Mouse (Mus musculus): Measurements from ENCODE around the gene Slc22a15. TPM values are rescaled to one million over a fixed set of nuclear protein-coding genes. Genes with fewer than 3 reads are reported as not detected.
"Not testable (repeated sequence)": the region's sequence is repeated elsewhere in the genome, so short reads cannot be mapped to it uniquely, and the experiment has no call there.

Gene Slc22a15
- total RNA-seq, 4 experiments from 2014 or later: 0.39 to 0.85 (median 0.66) TPM

- no peak for DNase-seq (ENCODE audit: low spot score in 2 of 2)
Measured at GRCm38 (mm10) chr3:101871951-101872350, 52.3 kb downstream of the Slc22a15 start.

DNA sequence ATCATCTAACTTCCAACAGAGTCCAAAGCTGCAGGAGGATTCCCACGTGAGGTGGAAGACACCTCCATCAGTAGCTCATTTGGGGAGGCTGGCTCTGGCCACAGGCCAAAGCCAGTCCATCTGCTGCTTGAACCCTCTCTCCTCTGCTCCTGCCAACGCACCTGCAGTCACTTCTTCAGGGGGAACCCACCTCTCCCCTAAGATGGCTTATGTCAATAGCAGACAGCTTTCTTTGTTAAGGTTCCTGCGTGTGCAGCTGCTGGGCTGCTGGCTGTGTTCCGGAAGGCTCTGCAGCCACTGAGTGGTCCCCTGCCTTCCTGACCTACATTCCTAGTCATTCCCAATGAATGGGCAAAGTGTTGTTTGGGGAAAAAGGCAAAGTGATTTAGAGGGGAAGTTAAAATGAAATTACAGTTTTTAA lies 57.2 kb downstream of the Slc22a15 start:
- no peak for DNase-seq (ENCODE audit: low spot score in 2 of 2)

DNA sequence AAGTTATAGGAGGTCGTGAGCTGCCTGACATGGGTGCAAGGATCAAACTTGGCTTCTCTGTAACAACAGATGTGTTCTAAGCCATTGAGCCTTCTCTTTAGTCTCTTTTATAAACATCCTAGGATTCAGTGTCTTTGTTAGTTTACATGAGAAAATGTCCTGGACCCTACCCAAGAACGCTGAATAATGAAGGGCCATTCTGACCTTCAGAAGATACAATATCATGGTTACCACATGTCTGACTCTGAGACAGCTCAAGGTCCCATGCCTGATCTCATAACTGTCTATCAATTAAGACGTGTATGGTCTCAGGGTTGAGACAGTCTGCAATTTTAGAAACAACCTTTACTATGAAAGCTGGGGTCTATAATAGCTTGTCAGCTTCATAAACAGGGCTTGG lies 62.4 kb downstream of the Slc22a15 start:
- DNase-seq (ENCODE audit: low spot score in 2 of 2): no peak

GRCm38 (mm10) chr3:101860151-101860550 lies 64.1 kb downstream of the Slc22a15 start:
- DNase-seq (ENCODE audit: low spot score in 2 of 2): no peak

GRCm38 (mm10) chr3:101859740-101860139 lies 64.5 kb downstream of the Slc22a15 start:
- no peak for DNase-seq (ENCODE audit: low spot score in 2 of 2)

DNA sequence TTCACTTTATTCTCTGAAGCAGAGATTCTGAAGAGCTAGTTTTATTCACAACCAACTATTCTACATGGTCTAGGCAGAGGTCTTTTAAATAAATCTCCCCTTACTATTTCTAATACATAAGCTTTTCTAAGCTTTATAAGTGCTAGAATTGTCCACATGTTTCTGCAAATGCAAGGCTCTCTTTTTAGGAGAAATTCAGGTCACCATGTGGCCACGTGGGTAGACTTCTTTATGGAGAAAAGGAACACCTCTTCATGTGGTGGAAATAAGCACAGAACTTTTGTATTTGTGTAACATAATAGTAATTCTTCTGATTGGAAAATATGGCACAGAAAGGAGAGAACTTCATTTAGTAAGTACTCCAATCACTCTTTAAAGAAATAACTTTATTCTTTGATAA lies 70.2 kb downstream of the Slc22a15 start:
- DNase-seq (ENCODE audit: low spot score in 2 of 2): no peak

GRCm38 (mm10) chr3:101851363-101851762 lies 72.9 kb downstream of the Slc22a15 start:
- DNase-seq (ENCODE audit: low spot score in 2 of 2): no peak

DNA sequence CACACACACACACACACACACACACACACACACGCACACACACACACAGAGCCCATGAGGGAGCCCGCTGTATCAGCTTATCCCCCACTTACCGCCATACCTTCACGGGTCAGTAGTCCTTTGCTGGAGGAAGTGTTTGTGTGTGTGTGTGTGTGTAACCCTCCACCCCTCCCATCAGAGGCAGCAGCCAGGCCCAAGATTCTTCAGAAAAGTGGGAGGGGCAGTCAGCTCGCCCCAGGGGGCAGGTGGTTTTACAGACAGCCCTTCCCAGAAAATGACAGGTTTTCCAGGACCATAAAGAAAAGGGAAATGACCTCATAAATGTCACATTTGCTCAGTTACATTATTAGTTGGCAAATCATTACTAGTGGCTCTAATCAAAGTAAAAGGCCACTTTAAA lies 75.4 kb downstream of the Slc22a15 start, which contains the start of gene Mab21l3:
TSS of gene Mab21l3 (minus strand) at position 144 of the 400 bp plus-strand sequence.
- DNase-seq (ENCODE audit: low spot score in 2 of 2): no peak

DNA sequence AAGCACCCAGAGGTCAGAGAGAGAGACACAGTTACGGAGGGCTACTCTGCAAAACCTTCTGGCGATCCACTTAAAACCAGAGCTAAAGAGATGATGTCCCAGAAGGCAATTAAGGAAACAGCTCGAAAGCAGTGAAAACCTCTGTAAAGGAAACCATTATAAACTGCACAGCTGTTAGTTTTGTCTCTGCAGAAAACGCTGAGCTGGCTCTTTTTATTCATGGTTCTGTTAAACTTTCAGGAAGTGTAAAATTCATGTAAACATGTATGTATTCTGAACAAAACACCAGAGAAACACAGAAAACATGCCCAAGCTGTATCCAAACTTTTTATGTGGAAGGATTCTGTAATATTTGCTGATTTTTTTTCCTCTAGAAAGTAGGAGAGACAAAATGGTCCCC lies 78.2 kb downstream of the Slc22a15 start:
- no peak for DNase-seq (ENCODE audit: low spot score in 2 of 2)

DNA sequence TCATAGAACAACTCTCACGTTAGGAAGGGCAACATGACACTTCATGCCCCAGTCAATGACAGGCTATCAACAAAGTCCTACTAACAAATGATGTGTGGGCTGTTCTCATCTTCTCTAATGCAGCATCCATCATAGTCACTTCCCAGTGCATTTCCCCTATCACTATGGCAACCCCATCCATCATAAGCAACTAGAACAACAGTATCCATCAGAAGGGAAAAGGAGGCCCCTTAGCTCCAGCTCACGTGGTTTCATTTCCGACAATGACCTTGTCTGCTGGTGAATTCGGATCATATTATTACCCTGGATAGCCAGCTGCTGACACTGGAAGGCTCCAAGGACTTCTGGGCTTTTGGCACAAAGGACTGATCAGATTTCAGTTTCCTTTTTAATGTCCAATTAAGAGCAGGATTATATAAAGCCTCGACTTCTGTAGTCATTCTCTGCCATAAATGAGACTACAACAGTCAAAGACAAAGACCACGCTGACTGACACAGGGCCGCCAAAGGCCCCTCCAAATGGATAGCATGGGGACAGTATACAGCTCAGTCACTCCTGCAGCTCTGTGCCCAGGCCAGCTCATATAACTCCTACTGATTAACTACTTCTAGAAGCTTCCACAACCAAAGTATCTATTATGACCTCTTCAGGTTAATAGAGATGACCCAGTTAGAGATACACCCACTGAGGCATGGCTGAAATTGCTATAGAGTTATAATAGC lies 81.7 kb downstream of the Slc22a15 start:
- DNase-seq (ENCODE audit: low spot score in 2 of 2): no peak

DNA sequence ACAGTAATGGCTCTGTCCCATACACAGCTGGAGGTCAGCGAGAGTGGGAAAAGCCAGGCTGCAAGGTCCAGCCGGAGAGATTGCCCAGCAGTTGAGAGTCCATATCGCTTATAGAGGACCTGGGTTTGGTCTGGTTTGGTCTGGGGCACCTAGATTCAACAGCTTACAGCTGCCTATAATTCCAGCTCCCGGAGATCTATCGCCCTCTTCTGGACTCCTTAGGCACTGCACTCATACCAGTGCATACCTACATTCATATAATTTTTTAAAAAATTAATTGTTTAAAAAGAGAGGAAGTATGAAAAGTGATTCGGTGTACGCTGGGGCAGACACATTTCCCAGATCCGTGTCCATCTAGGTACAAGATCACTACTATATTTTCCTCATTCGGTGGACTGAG lies 84.9 kb downstream of the Slc22a15 start:
- no peak for DNase-seq (ENCODE audit: low spot score in 2 of 2)

- DNase-seq (ENCODE audit: low spot score in 2 of 2): no peak
Measured at GRCm38 (mm10) chr3:101836971-101837370, 87.3 kb downstream of the Slc22a15 start.

DNA sequence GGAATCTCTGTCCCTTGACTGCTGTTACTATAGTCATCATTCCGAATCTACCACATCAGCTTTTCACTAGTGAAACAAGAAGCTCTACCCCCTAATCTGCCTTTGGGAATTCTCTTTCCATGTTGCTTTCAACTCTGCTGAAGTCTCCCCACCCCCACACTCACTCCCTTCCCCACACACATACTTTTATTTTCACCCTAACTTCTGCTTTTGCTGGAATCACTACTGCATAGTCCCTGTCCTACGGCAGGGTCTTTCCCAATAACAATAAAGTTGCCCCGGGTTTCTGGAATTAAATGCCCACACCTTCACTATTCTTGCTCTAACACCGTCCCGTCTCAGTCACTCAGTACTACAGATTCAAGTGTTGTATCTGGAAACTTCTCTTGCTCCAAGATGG lies 87.7 kb downstream of the Slc22a15 start:
- DNase-seq (ENCODE audit: low spot score in 2 of 2): no peak

DNA sequence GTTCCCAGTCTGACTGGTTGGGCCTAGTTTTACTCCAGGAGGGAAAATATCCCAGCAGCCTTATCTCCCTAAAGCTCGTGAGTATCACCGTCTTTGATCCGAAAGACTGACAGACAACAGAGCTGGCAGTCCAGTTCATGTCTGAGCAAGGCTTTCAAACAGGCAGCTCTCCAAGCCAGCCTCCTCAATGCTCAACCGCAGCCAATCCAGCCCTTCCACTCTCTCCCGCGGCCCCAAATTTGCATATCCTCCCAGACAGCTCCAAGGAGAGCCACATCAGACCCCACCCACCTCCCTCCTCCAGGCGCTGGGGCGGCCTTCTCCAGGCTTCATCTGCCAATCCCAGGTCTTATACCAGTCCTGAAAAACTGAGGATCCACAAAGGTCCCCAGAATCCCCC lies 88.2 kb downstream of the Slc22a15 start:
- peak; percentile 27 to 34 for DNase-seq (ENCODE audit: low spot score in 2 of 2)

- no peak for DNase-seq (ENCODE audit: low spot score in 2 of 2)
Measured at GRCm38 (mm10) chr3:101831189-101831858, 92.9 kb downstream of the Slc22a15 start.

DNA sequence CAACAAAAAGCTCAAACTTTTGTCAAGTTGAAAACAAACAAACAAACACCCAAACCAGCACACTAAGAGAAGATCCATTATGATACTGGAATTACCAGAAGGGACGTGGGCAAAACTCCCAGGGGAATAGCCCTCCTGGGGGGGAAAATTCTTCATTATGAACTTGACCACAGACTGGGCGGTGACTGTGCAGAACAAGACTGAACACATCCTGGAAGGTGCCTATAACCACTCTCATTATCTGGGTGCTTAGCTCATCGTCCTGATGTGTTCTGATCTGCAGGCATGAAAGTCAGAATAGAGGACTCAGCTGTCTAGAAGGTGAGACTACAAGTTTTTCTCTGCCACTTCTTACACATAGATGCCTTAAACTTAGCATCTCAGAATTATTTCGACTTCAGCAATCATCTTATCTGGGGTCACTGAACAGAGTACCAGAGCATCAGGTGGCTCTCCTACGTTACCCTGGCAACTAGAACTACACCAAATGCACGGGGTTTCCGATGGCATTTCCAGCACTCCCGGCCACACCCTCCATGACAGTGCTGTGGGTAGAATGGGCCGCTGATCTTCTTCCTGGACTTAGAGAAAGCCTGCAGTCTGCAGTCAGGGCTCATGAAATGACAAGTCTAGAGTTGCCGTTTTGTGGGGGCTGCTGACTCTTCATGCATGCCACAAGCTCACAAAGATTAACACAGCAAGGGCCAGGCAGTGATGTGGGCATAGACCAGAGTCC lies 94.2 kb downstream of the Slc22a15 start:
- no peak for DNase-seq (ENCODE audit: low spot score in 2 of 2)

DNA sequence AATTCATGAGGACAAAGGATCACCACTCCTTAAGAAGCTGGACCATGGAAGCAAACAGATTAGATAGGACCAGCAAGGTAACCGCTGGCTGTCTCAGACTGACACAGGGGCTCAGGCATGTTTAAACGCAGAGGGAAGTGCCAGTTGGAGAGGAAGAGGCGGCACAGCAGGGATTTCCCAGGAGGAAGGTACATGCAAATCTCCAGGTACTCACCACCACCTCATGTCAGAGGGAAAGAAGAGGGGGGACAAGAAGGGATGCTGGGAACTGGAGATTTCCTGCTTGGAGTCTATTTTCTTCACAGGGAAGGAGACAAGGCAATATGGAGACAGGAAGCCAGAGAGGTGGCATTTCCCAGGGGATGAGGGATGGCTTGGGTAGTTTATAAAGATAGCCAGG lies 95.7 kb downstream of the Slc22a15 start:
- DNase-seq (ENCODE audit: low spot score in 2 of 2): no peak

GRCm38 (mm10) chr3:101827220-101827715 lies 97.0 kb downstream of the Slc22a15 start:
- no peak for DNase-seq (ENCODE audit: low spot score in 2 of 2)

DNA sequence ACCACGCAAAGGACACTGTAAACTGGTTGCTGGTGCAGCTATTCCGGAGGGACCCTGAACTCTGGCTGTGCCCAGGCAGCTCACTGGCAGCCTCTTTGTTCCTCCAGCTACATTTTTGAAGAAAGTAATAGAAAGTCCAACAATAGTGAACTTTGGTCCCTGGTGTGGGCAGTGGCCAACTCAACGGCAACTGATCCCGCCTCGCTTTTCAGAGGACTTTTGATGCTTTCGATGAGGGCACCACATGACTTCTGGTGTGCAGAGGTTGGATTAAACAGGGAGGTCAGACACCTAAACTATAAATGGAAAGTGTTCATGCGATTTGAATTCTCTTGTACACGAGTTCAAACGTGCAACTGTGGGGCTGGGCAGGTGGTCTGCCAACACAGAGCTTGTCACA lies 99.9 kb downstream of the Slc22a15 start:
- DNase-seq (ENCODE audit: low spot score in 2 of 2): no peak

DNA sequence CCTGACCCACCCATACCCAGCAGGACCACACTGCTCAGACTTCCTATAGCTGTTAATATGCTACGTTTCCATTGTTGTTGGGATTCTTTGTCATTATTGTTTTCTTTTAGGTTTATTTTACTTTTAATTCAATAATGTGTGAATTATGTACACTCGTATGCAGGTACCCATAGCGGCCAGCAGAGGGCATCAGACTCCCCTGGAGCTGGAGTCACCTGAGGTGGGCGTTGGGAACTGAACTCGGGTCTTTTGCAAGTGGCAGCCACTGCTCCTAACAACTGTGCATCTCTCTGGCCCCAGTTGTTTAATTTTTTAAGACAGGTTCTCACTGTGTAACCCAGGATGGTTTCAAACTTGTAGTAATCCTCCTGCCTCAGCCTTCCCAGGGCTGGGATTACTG lies 102.2 kb downstream of the Slc22a15 start:
- no peak for DNase-seq (ENCODE audit: low spot score in 2 of 2)

DNA sequence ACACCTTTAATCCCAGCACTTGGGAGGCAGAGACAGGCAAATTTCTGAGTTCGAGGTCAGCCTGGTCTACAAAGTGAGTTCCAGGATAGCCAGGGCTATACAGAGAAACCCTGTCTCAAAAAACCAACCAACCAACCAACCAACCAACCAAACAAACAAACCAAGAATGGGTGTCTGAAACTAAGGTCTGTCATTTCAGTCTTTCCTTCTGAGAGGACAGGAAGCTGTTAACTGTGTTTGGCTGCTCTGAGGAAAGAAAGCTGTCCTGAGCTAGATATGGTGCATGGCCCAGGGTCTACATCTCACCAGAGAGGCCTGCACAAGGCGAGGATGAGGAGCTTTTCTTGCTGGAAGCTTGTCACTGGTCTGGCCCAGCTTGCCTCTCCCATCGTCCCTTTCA lies 103.5 kb downstream of the Slc22a15 start:
- not testable (repeated sequence) for DNase-seq (ENCODE audit: low spot score in 2 of 2)

GRCm38 (mm10) chr3:101816006-101816405 lies 108.2 kb downstream of the Slc22a15 start:
- no peak for DNase-seq (ENCODE audit: low spot score in 2 of 2)
